Mouse (Mus musculus) limb, embryonic 15.5 days (tissue): Measurements from ENCODE around the gene Ankrd33b. TPM values are rescaled to one million over a fixed set of nuclear protein-coding genes. Genes with fewer than 3 reads are reported as not detected.

Source experiments
- ATAC-seq: fragments of 200-750 bp; cut with Nextera tagmentation; 2 replicates; pipeline ENCODE4 v1.8.0; 2017; ENCODE audit warnings: low read depth, moderate TSS enrichment; ENCODE audit not compliant: insufficient number of reproducible peaks, low FRiP score, low TSS enrichment
- H3K27ac ChIP-seq: fragments of 300-500 bp; sonication (generic); 2 replicates; pipeline ENCODE4 v1.5.1; 2015; ENCODE audit warnings: moderate library complexity, mild to moderate bottlenecking, inconsistent platforms
- H3K27me3 ChIP-seq: fragments of 300-500 bp; sonication (generic); 2 replicates; pipeline ENCODE4 v1.6.1; 2015; ENCODE audit warnings: inconsistent platforms
- H3K36me3 ChIP-seq: fragments of 300-500 bp; sonication (generic); 2 replicates; pipeline ENCODE4 v1.6.1; 2015; ENCODE audit warnings: inconsistent platforms
- H3K4me1 ChIP-seq: fragments of 300-500 bp; sonication (generic); 2 replicates; pipeline ENCODE4 v1.6.1; 2015; ENCODE audit warnings: inconsistent platforms
- H3K4me2 ChIP-seq: fragments of 300-500 bp; sonication (generic); 2 replicates; pipeline ENCODE4 v1.6.1; 2015; ENCODE audit warnings: mild to moderate bottlenecking, inconsistent platforms
- H3K4me3 ChIP-seq: fragments of 300-500 bp; sonication (generic); 2 replicates; pipeline ENCODE4 v1.5.1; 2015; ENCODE audit warnings: mild to moderate bottlenecking, inconsistent platforms
- H3K9ac ChIP-seq: fragments of 300-500 bp; sonication (generic); 2 replicates; pipeline ENCODE4 v1.6.1; 2015; ENCODE audit warnings: inconsistent platforms
- H3K9me3 ChIP-seq: fragments of 300-500 bp; sonication (generic); 2 replicates; pipeline ENCODE4 v1.6.1; 2016; ENCODE audit warnings: inconsistent platforms
- WGBS: fragments of 180-500 bp; shearing (Covaris S2); methylation state at CpG from one replicate; pipeline ENCODE4 v1.1.7; 2015; 5-methylcytosine and 5-hydroxymethylcytosine counted together
- polyA plus RNA-seq: library from polyadenylated mRNA; unstranded; fragments of >200 nt; fragmentation: Nextera tagmentation; extraction: Ambion mirVana; gene quantifications from 2 replicates; pipeline ENCODE4 v1.2.1, GENCODE M21; 2015

The Ankrd33b gene
- polyA plus RNA-seq, 1 experiment from 2014 or later = 0.61 TPM

DNA sequence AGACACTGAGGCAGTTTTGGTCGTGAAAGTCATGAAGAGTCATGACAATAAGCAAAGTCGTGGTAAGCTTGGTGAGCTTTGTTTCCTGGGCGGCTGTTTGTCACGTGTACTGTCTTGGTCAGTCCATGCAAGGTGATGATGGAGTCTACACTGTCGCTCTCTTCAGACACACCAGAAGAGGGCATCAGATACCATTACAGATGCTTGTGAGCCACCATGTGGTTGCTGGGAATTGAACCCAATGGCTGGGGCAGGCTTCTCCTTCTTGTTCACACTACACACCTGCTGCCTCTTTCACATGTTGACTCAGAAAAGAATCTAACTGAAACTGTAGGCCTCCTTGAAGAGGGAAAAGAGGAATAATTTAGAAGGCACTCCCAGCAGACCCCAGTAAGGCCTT, 19.3 kb downstream of the Ankrd33b start:
- H3K36me3 ChIP-seq = no peaks in the 10 kb centered on the region
- no peak for ATAC-seq
- no peaks in the 10 kb centered on the region for H3K4me1 ChIP-seq
- no peaks in the 10 kb centered on the region for H3K9me3 ChIP-seq
- WGBS = 90% methylated on average over 5 of the region's 5 CpGs
- H3K27me3 ChIP-seq = no peaks in the 10 kb centered on the region
- H3K9ac ChIP-seq = no peak overlapping the region
- H3K27ac ChIP-seq = no peak overlapping the region
- no peak overlapping the region for H3K4me2 ChIP-seq
- H3K4me3 ChIP-seq = no peak overlapping the region

DNA sequence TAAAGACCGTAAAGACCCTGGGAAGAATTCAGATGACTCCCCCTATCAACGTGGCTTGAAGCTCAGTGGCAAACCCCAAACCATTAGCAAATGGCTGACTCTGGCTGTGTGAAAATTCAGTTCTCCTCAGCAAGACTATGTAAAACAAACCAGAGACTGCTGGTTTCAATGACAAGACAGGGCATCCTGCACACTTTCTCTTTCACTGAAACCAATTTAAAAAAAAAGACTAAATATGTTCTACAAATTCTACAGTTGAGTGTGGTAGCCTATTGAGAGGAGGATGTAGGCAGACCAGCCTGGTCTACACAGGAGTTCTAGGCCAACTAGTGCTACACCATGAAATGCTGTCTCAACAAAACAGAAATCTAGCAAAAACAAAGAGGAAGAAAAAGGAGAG, 21.0 kb downstream of the Ankrd33b start:
- Histone ChIP-seq H3K27ac (no peak overlapping the region), H3K9ac (no peak overlapping the region), H3K27me3 (no peaks in the 10 kb centered on the region), H3K4me2 (no peak overlapping the region), H3K9me3 (no peaks in the 10 kb centered on the region), H3K36me3 (no peaks in the 10 kb centered on the region), H3K4me3 (no peak overlapping the region), H3K4me1 (peaks cover 7% of the 10 kb centered on the region; the same call in 1 of the 2 replicates)
- ATAC-seq = no peak
- WGBS = 56% methylated on average over 2 of the region's 2 CpGs

DNA sequence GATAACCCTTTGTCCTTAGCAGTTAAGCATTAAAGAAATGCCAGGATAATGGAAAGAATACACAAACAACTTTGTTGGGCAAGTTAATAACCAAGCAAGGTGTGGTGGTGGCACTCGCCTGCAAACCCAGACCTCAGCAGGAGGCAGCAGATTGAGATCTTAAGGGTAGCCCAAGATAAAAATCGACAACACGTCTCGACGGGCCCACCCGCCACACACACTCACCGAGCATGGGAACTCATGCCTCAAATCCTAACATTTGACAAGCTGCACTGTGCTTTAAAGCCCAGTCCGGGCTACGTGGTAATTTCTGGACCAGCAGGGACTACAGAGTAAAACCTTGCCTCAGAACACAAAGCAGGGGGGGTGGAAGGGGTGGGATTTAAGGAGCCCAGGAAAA, 22.2 kb downstream of the Ankrd33b start:
- no peaks in the 10 kb centered on the region for H3K9me3 ChIP-seq
- H3K27me3 ChIP-seq = no peaks in the 10 kb centered on the region
- peaks cover 7% of the 10 kb centered on the region; the same call in 1 of the 2 replicates for H3K4me1 ChIP-seq
- no peaks in the 10 kb centered on the region for H3K36me3 ChIP-seq
- H3K4me3 ChIP-seq = no peak overlapping the region
- WGBS = 61% methylated on average over 9 of the region's 9 CpGs
- H3K9ac ChIP-seq = no peak overlapping the region
- H3K27ac ChIP-seq = no peak overlapping the region
- ATAC-seq = no peak
- H3K4me2 ChIP-seq = no peak overlapping the region

DNA sequence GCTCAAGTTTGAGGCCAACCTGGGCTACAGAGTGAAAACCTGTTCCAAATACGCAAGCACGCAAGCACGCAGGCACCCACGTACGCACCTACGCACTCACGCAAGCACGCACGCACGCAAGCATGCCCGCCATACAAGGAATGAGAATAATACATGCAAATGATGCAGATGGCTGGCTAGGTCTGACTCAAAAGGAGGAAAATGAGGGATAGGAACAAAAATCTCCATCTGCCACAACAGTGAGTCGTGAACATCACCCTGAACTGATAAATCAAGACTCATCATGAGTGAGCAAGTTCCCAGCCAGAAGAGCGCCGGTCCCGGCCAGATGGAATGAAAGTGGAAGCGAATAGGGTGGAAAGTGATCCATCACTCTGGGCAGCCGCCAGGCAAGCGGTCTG, 22.7 kb downstream of the Ankrd33b start:
- Histone ChIP-seq H3K4me1 (peaks cover 7% of the 10 kb centered on the region; the same call in 1 of the 2 replicates), H3K36me3 (no peaks in the 10 kb centered on the region), H3K9me3 (no peaks in the 10 kb centered on the region), H3K27me3 (no peaks in the 10 kb centered on the region), H3K27ac (no peak overlapping the region), H3K4me2 (no peak overlapping the region), H3K9ac (no peak overlapping the region), H3K4me3 (no peak overlapping the region)
- 80% methylated on average over 18 of the region's 18 CpGs for WGBS
- no peak for ATAC-seq

DNA sequence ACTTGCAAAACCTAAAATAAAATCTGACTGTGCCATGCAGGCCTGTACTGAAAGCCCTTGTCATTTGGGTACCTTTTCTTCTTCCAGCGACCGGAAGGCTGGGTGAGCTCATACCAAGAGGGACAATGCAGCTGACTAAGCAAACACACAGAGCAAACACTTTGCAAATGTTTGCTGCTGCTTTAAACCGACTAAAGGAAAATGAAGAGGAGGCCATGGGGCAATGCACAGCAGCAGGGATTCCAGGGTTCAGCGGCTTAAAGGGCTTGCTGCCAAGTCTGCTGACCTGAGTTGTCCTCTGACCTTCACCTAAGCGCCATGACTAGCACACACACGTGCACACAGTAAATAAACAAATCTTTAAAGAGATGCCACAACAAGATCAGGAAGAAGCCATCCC, 23.9 kb downstream of the Ankrd33b start:
- Histone ChIP-seq H3K9ac (no peak overlapping the region), H3K27me3 (no peaks in the 10 kb centered on the region), H3K36me3 (no peaks in the 10 kb centered on the region), H3K27ac (no peak overlapping the region), H3K9me3 (no peaks in the 10 kb centered on the region), H3K4me1 (peaks cover 7% of the 10 kb centered on the region; the same call in 1 of the 2 replicates), H3K4me3 (no peak overlapping the region), H3K4me2 (no peak overlapping the region)
- ATAC-seq = no peak
- 40% methylated on average over 6 of the region's 6 CpGs for WGBS

DNA sequence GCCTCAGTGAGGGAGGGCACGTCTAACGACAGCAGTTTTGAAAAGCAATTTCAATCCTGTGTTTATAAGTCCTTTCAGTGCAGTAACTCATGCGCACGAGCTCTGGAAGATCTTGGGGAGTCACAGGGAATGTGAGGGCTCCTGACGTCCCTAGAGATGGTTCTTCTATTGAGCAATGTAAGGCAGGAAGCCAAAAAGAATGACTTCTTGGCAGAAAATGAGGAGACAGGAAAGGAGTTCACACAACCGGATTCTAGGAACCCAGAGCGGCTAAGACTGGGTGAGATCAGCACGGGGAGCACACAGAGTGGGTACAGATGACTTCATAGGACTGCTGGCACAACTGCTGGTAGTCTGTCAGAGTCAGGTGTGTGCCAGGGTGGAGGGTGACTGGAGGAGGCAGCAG, 25.0 kb downstream of the Ankrd33b start:
- Histone ChIP-seq H3K4me2 (no peak overlapping the region), H3K4me3 (no peak overlapping the region), H3K27ac (no peak overlapping the region), H3K4me1 (peaks cover 7% of the 10 kb centered on the region; the same call in 1 of the 2 replicates), H3K27me3 (no peaks in the 10 kb centered on the region), H3K36me3 (no peaks in the 10 kb centered on the region), H3K9me3 (no peaks in the 10 kb centered on the region), H3K9ac (no peak overlapping the region)
- WGBS = 40% methylated on average over 8 of the region's 8 CpGs
- no peak for ATAC-seq

DNA sequence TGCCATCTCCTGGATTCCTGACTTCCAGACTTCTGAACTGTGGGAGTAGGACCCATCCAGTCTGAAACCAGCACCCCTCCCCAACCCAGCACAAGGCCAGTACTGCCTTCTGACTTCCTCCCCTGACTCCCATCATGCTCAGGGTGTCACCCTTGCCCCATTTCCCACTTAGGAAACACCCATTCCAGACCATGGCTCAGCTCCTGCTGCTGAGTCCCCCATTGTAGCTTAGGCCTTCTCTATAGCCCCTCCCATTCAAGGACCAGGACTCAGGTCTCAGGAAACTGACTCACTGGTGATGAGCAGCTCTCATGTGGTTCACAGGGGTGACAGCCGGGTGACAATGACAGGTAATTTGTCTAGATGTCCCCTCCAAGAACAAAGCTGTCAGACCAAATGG, 25.5 kb downstream of the Ankrd33b start:
- no peak for ATAC-seq
- WGBS = 26% methylated on average over 1 of the region's 1 CpGs

DNA sequence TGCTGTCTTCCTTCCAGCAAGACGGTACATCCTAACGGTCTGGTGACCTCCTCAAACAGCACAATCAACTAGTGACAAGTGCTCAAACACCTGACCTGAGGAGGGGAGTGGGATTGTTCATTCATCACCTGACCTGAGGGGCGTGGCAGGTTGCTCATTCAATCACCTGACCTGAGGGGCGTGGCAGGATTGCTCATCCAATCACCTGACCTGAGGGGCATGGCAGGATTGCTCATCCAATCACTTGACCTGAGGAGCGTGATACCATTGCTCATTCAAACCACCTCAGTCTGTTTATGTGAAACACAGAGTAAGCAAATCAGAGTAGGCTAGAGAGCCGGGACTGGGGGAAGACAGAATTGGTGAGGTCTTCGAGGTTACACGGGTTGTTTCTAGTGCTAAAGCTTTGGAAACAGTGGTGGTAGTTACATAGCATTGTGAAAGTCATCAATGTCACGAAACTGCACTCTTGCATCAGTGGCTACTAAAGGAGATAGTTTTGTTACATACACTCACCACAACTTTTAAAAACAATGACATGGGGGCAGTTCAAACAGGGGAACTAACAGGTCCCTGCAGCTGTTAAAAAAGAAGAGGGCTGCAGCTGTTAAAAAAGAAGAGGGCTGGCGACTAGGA, 28.8 kb downstream of the Ankrd33b start:
- peaks cover 7% of the 10 kb centered on the region; the same call in 1 of the 2 replicates for H3K4me1 ChIP-seq
- H3K36me3 ChIP-seq = no peaks in the 10 kb centered on the region
- H3K4me2 ChIP-seq = no peak overlapping the region
- ATAC-seq = no peak
- no peak overlapping the region for H3K9ac ChIP-seq
- no peak overlapping the region for H3K4me3 ChIP-seq
- no peaks in the 10 kb centered on the region for H3K9me3 ChIP-seq
- WGBS = 84% methylated on average over 10 of the region's 10 CpGs
- H3K27me3 ChIP-seq = no peaks in the 10 kb centered on the region
- H3K27ac ChIP-seq = no peak overlapping the region

More for the DNA sequence above, 25.5 kb downstream of the Ankrd33b start:
- Histone ChIP-seq H3K36me3 (no peaks in the 10 kb centered on the region), H3K27ac (no peak overlapping the region), H3K27me3 (no peaks in the 10 kb centered on the region), H3K4me1 (peaks cover 7% of the 10 kb centered on the region; the same call in 1 of the 2 replicates), H3K9me3 (no peaks in the 10 kb centered on the region), H3K9ac (no peak overlapping the region), H3K4me3 (no peak overlapping the region), H3K4me2 (no peak overlapping the region)

DNA sequence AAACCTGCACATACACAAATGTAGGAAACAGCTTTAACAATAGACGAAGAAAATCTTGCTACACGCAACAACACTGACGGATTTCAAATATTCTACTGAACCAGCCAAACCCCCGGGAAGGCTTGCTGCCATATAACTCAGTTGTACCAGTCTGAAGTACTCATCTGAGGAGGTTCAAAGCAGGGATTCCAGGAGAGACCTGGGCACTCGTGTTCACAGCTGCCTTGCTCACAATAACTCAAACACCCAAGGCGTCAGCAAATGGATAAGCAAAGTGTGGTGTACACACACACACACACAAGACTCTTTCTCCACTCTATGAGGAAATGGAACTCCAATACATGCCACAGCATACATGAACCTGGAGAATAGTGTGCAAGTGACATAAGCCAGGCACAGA, 29.5 kb downstream of the Ankrd33b start:
- WGBS = 79% methylated on average over 6 of the region's 6 CpGs
- no peaks in the 10 kb centered on the region for H3K27me3 ChIP-seq
- peaks cover 7% of the 10 kb centered on the region; the same call in 1 of the 2 replicates for H3K4me1 ChIP-seq
- H3K4me3 ChIP-seq = no peak overlapping the region
- no peak overlapping the region for H3K4me2 ChIP-seq
- H3K9ac ChIP-seq = no peak overlapping the region
- H3K36me3 ChIP-seq = no peaks in the 10 kb centered on the region
- H3K9me3 ChIP-seq = no peaks in the 10 kb centered on the region
- no peak overlapping the region for H3K27ac ChIP-seq
- ATAC-seq = no peak

DNA sequence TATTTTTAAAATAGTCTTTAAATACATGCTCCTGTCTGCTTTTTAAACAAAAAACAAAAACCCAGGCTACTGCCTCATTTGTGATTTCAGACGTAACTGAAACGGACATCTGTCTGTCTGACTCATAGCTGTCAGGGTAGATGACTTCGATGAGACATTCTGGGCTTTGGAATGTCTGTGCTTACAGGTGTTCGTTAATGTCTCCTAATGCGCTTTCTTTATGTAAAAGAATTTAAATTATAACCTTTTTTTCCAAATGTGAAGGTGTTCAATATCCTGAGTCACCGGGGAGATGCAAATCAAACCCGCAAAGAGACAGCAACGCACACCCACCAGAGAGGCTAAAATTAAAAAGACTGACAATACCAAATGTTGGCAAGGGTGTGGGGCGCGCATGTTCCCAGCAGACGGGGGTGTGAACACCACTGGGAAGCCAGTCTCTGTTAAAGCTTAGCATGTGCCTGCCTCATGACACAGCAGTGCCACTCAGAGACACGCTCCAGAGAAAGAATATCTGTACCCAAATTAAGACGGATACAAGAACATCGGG, 30.3 kb downstream of the Ankrd33b start:
- 65% methylated on average over 14 of the region's 14 CpGs for WGBS
- Histone ChIP-seq H3K9ac (no peak overlapping the region), H3K4me2 (no peak overlapping the region), H3K36me3 (no peaks in the 10 kb centered on the region), H3K9me3 (no peaks in the 10 kb centered on the region), H3K27ac (no peak overlapping the region), H3K4me1 (peaks cover 3% of the 10 kb centered on the region; the same call in 1 of the 2 replicates), H3K27me3 (no peaks in the 10 kb centered on the region), H3K4me3 (no peak overlapping the region)
- no peak for ATAC-seq

DNA sequence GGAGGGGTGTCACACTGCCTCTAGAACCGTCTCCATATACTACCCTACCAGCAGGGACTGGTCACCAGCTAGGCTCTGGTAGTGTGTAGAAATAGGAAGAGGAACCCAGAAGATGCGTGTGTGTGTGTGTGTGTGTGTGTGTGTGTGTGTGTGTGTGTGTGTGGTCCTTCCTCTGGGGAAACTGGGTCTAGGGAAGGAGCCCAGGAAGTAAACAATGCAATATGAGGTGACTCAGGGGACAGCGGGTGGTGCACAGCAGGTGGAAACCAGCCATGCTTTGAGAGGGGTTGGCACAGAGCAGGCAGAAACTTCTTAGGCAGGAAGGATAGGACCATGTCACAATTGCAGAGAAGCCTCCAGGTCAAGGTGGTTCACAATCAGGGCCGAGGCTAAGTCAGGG, 30.8 kb downstream of the Ankrd33b start:
- Histone ChIP-seq H3K4me3 (no peak overlapping the region), H3K27me3 (no peaks in the 10 kb centered on the region), H3K27ac (no peak overlapping the region), H3K36me3 (no peaks in the 10 kb centered on the region), H3K9me3 (no peaks in the 10 kb centered on the region), H3K4me1 (no peaks in the 10 kb centered on the region), H3K9ac (no peak overlapping the region), H3K4me2 (no peak overlapping the region)
- 70% methylated on average over 4 of the region's 4 CpGs for WGBS
- ATAC-seq = no peak

DNA sequence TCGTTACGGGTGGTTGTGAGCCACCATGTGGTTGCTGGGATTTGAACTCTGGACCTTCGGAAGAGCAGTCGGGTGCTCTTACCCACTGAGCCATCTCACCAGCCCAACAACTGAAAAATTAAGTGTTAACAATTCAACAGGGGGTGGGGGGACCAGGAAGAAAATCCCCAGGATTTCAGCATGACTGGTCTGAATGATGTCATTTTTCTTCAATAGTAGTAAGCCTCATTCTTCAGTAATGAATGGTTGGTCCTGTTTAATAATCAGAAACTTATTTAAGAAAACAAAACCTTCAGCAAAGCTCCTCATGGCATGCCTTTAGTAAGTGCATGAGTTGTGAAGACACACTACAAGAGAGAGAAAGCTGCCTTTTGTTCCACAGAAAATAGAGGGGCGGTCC, 32.7 kb downstream of the Ankrd33b start:
- Histone ChIP-seq H3K36me3 (no peaks in the 10 kb centered on the region), H3K4me3 (no peak overlapping the region), H3K9ac (no peak overlapping the region), H3K4me2 (no peak overlapping the region), H3K27ac (no peak overlapping the region), H3K4me1 (no peaks in the 10 kb centered on the region), H3K9me3 (no peaks in the 10 kb centered on the region), H3K27me3 (no peaks in the 10 kb centered on the region)
- 90% methylated on average over 5 of the region's 5 CpGs for WGBS
- ATAC-seq = no peak
